Mouse (Mus musculus) lung, postnatal 36 days (tissue): ENCODE data around the gene Olfr196.
"Not testable (repeated sequence)": the region's sequence is repeated elsewhere in the genome, so short reads cannot be mapped to it uniquely, and the experiment has no call there.

Experiments
- DNase-seq: peaks from one replicate; pipeline ENCODE4 v3.0.0; 2022; ENCODE audit warnings: mixed read lengths

Olfr196 gene

DNA sequence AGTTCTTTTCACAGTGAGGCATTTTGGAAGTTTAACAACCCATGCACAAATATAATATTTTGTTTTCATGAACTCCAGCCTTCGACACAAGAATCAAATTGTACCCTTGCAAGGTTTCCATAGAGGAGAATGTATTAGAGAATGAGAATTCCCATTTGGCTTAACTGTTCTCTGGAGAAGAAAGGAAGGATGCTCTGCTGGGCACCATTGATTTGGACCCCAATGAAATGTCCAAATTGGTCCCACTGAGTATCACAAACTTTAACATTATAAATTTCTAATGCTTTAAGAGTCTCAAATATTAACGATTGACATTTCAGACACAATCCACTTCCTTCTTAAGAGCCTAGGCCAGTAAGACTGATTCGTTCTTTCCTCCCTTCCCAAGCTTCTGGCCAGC lies at the start of gene Olfr196:
Gene Olfr196, minus strand, starts transcription at position 101 of the 400 bp plus-strand sequence.
- DNase-seq, result no peak

DNA sequence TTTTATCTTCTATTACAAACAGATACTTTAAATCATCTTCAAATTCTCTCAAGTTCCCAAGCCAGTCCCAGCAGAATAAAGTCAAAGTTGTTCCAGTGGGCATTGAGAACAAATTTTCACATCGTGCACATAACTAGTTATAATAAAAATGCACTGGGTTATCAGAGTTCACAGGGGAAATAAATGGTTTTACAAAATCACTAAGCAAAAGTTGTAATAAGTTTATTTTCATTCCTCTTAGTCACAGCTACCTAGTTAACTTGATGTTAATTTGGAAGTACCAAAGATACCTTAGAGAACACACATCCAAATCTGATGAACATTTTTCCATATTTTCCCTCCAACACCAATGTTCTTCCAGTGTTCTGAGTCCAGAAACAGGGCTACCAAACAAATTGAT lies 49.4 kb upstream of the Olfr196 start, which contains the start of gene Olfr199:
Gene Olfr199, minus strand, starts transcription at position 101 of the 400 bp plus-strand sequence.
- not testable (repeated sequence) for DNase-seq

DNA sequence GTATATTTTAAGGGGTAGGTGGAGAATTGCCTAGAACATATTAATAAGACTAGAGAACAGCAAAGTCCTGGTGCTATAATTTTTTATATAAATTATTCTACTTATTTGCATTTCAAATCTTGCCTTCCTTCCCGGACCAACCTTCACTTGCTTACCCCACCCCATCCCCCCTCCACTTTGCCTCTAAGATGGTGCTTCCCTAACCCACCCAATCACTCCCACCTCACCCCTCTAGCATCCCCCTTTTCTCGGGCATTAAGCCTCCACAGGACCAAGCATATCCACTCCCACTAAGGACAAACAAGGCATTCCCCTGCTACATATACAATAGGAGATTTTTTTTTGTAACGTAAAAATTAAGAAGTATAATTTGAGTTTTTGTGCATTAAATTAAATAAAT lies 47.6 kb upstream of the Olfr196 start:
- DNase-seq, result not testable (repeated sequence)

DNA sequence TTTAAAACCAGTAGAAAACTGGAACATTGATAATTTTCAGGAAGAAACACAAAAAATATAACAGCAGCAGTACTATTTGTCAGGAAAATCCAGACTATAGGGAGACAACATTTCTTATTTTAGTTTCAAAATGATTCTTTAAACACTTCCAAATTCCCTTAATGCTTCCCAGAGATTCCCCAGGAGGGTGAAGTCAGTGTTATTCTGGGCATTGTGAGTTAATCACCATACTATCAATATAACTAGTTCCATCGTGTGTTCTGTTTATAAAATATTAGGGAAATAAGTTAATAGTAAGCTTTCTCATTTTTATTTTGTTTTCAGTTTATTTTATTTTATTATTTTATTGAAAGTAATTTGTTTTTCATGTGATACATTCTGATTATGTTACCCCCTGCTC lies 33.2 kb upstream of the Olfr196 start, which contains the start of gene Olfr198:
Gene Olfr198, minus strand, starts transcription at position 101 of the 400 bp plus-strand sequence.
- DNase-seq, result not testable (repeated sequence)

DNA sequence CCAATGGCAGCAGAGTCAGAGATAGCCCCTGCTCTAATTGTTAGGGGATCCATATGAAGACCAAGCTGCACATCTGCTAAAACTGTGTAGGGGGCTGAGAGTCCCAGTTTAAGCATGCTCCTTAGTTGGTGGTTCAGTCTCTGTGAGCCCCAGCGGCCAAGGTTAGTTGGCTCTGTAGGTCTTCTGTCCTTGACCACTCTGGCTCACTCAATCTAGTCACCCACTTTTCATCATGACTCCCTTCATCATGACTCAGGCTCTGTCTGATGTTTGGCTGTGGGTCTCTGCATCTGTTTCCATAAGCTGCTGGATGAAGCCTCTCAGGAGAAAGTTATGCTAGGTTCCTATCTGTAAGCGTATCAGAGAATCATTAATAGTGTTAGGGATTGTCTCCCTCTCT lies 18.3 kb downstream of the Olfr196 start:
- DNase-seq, result no peak

DNA sequence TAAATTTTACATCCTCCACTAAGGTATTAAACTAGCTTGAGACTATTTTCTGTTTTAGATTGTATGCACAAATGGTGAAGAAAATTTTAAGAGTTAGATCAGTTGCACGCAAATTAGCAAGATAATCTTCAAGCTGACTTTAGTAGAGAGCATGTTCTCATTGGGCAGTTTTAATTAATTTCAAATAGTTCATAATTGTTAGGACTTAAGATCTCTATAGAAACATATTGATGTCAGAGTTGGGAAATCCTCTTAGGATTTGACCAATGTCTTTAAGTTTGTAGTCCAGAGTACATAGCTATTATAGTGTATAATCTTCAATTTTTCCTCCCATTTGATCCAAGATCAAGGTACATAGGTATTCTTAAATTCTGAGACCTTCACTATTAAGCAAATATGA lies 23.5 kb downstream of the Olfr196 start, which contains the start of gene Olfr195:
Gene Olfr195, plus strand, starts transcription at position 301 of the 400 bp plus-strand sequence.
- DNase-seq, result no peak

DNA sequence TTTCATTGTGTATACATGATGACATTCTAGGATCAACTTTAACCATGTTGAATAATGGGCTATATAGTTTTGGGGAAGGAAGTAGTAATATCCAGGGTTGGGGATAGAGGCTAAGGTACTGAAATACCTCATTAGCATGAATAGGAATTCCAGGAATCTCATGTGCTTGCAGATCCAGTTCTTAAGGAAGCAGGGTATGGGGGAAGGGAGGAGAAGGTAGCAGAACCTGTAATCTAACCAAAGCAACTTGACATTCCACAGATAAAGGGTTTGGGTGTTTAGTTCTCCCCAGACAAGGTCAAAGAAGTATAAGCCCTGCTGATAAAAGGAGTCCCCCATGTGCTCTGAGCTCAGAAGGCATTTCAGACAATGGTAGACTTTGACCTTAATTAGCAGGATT lies 29.1 kb downstream of the Olfr196 start:
- peak; percentile 15 for DNase-seq

DNA sequence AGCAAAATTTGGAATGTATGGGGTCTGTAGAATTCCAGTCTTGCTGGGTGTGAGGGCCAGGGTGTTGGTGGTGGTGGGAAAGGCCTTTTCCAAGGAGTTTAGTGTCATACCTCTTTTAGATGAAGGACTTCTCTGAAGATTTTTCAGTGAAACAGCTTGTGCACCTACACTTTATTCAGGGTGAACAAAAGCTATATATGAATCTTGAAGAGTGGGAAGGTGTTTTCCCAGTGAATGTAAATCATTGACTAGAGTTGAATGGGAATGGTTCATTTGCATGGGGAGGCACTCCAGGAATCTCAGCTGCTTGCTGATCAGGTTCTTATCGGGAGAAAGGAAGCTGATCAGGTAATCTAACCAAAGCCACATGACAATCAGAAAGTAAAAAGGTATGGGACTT lies 39.5 kb downstream of the Olfr196 start:
- no peak for DNase-seq

DNA sequence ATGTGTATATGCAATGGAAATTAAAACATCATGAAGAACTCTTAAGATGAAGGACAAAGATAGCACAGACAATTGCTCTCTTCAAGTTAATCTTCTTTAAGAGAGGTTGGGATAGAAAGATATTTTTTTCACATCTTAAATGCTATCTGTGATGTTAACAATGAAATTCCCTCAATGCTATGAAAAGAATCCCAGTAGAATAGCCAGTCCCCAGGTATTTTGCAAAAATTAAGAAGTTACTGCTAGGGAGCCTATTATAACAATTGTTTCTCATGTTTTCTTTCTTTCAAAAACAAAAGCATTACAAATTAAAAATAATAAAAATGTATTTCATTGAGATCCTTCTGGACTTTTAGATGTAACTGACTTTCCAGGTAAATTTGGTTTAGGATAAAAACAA lies 49.3 kb downstream of the Olfr196 start, which contains the start of gene Olfr194:
Gene Olfr194, minus strand, starts transcription at position 101 of the 400 bp plus-strand sequence.
- DNase-seq, result no peak
